Mouse (Mus musculus): ENCODE measurements around the gene D330020A13Rik. TPM values are rescaled to one million over a fixed set of nuclear protein-coding genes. Genes with fewer than 3 reads are reported as not detected.
"Not testable (repeated sequence)": the region's sequence is repeated elsewhere in the genome, so short reads cannot be mapped to it uniquely, and the experiment has no call there.

The D330020A13Rik gene
- polyA plus RNA-seq, 1 experiment from 2014 or later = 0.20 TPM

GRCm38 (mm10) chr6:120276874-120277449, 17.2 kb upstream of the D330020A13Rik start:
- Histone ChIP-seq H3K4me3 (ENCODE audit: low read depth, low read length) (no peak overlapping the region), H3K4me2 (ENCODE audit: low read depth, low read length) (no peak overlapping the region), H3K27me3 (ENCODE audit: control insufficient read depth, insufficient read depth, low read length) (no peaks in the 10 kb centered on the region), H3K4me1 (ENCODE audit: control insufficient read depth, insufficient read depth, low read length) (no peaks in the 10 kb centered on the region), H3K9ac (replicated peaks; ENCODE audit: low read length) (no peak overlapping the region), H3K9me3 (replicated peaks; ENCODE audit: control insufficient read depth, low read length) (no peaks in the 10 kb centered on the region), H3K36me3 (replicated peaks; ENCODE audit: control insufficient read depth, insufficient read depth, low read depth, low read length) (no peaks in the 10 kb centered on the region), H3K27ac (replicated peaks; ENCODE audit: low read depth, low read length) (no peak overlapping the region)
- 70% methylated on average over 7 of the region's 7 CpGs for WGBS
- DNase-seq (ENCODE audit: low spot score) (peak; percentile 18), ATAC-seq (replicated peaks; ENCODE audit: insufficient number of reproducible peaks, low FRiP score, low TSS enrichment, low read depth) (no peak)

GRCm38 (mm10) chr6:120287279-120287678, 6.9 kb upstream of the D330020A13Rik start:
- Histone ChIP-seq H3K36me3 (replicated peaks; ENCODE audit: control insufficient read depth, insufficient read depth, low read depth, low read length) (no peaks in the 10 kb centered on the region), H3K4me1 (ENCODE audit: control insufficient read depth, insufficient read depth, low read length) (no peaks in the 10 kb centered on the region), H3K4me3 (ENCODE audit: low read depth, low read length) (no peak overlapping the region), H3K9me3 (replicated peaks; ENCODE audit: control insufficient read depth, low read length) (no peaks in the 10 kb centered on the region), H3K27ac (replicated peaks; ENCODE audit: low read depth, low read length) (no peak overlapping the region), H3K4me2 (ENCODE audit: low read depth, low read length) (no peak overlapping the region), H3K27me3 (ENCODE audit: control insufficient read depth, insufficient read depth, low read length) (no peaks in the 10 kb centered on the region), H3K9ac (replicated peaks; ENCODE audit: low read length) (no peak overlapping the region)
- DNase-seq (ENCODE audit: low spot score) (no peak), ATAC-seq (replicated peaks; ENCODE audit: insufficient number of reproducible peaks, low FRiP score, low TSS enrichment, low read depth) (no peak)
- WGBS = 85% methylated on average over 9 of the region's 9 CpGs

GRCm38 (mm10) chr6:120288541-120288940, 5.6 kb upstream of the D330020A13Rik start:
- no peak overlapping the region for H3K9ac ChIP-seq (replicated peaks; ENCODE audit: low read length)
- H3K36me3 ChIP-seq (replicated peaks; ENCODE audit: control insufficient read depth, insufficient read depth, low read depth, low read length) = no peaks in the 10 kb centered on the region
- H3K9me3 ChIP-seq (replicated peaks; ENCODE audit: control insufficient read depth, low read length) = no peaks in the 10 kb centered on the region
- H3K27ac ChIP-seq (replicated peaks; ENCODE audit: low read depth, low read length) = no peak overlapping the region
- no peak for ATAC-seq (replicated peaks; ENCODE audit: insufficient number of reproducible peaks, low FRiP score, low TSS enrichment, low read depth)
- no peak overlapping the region for H3K4me2 ChIP-seq (ENCODE audit: low read depth, low read length)
- no peak for DNase-seq (ENCODE audit: low spot score)
- 26% methylated on average over 7 of the region's 7 CpGs for WGBS
- H3K4me1 ChIP-seq (ENCODE audit: control insufficient read depth, insufficient read depth, low read length) = no peaks in the 10 kb centered on the region
- H3K4me3 ChIP-seq (ENCODE audit: low read depth, low read length) = no peak overlapping the region
- peaks cover 4% of the 10 kb centered on the region; the same call in 1 of the 2 replicates for H3K27me3 ChIP-seq (ENCODE audit: control insufficient read depth, insufficient read depth, low read length)

GRCm38 (mm10) chr6:120289430-120289829, 4.7 kb upstream of the D330020A13Rik start:
- WGBS = 91% methylated on average over 4 of the region's 4 CpGs
- ATAC-seq (replicated peaks; ENCODE audit: insufficient number of reproducible peaks, low FRiP score, low TSS enrichment, low read depth) = no peak
- Histone ChIP-seq H3K9ac (replicated peaks; ENCODE audit: low read length) (no peak overlapping the region), H3K36me3 (replicated peaks; ENCODE audit: control insufficient read depth, insufficient read depth, low read depth, low read length) (no peaks in the 10 kb centered on the region), H3K27ac (replicated peaks; ENCODE audit: low read depth, low read length) (no peak overlapping the region), H3K4me2 (ENCODE audit: low read depth, low read length) (no peak overlapping the region), H3K4me1 (ENCODE audit: control insufficient read depth, insufficient read depth, low read length) (no peaks in the 10 kb centered on the region), H3K9me3 (replicated peaks; ENCODE audit: control insufficient read depth, low read length) (no peaks in the 10 kb centered on the region), H3K4me3 (ENCODE audit: low read depth, low read length) (no peak overlapping the region), H3K27me3 (ENCODE audit: control insufficient read depth, insufficient read depth, low read length) (peaks cover 9% of the 10 kb centered on the region)
- DNase-seq (ENCODE audit: low spot score) = no peak

GRCm38 (mm10) chr6:120291396-120292009, 2.7 kb upstream of the D330020A13Rik start:
- Histone ChIP-seq H3K4me3 (ENCODE audit: low read depth, low read length) (no peak overlapping the region), H3K9ac (replicated peaks; ENCODE audit: low read length) (no peak overlapping the region), H3K4me2 (ENCODE audit: low read depth, low read length) (no peak overlapping the region), H3K36me3 (replicated peaks; ENCODE audit: control insufficient read depth, insufficient read depth, low read depth, low read length) (no peaks in the 10 kb centered on the region), H3K27ac (replicated peaks; ENCODE audit: low read depth, low read length) (no peak overlapping the region), H3K9me3 (replicated peaks; ENCODE audit: control insufficient read depth, low read length) (no peaks in the 10 kb centered on the region), H3K27me3 (ENCODE audit: control insufficient read depth, insufficient read depth, low read length) (peaks cover 9% of the 10 kb centered on the region), H3K4me1 (ENCODE audit: control insufficient read depth, insufficient read depth, low read length) (no peaks in the 10 kb centered on the region)
- DNase-seq (ENCODE audit: low spot score) (no peak), ATAC-seq (replicated peaks; ENCODE audit: insufficient number of reproducible peaks, low FRiP score, low TSS enrichment, low read depth) (no peak)
- 91% methylated on average over 7 of the region's 7 CpGs for WGBS

- H3K27ac ChIP-seq (replicated peaks; ENCODE audit: low read depth, low read length) = no peak overlapping the region
- H3K4me3 ChIP-seq (ENCODE audit: low read depth, low read length) = peak overlapping the region; percentile 65
- H3K4me1 ChIP-seq (ENCODE audit: control insufficient read depth, insufficient read depth, low read length) = no peaks in the 10 kb centered on the region
- peaks cover 9% of the 10 kb centered on the region for H3K27me3 ChIP-seq (ENCODE audit: control insufficient read depth, insufficient read depth, low read length)
- under 1% methylated on average over 16 of the region's 16 CpGs for WGBS
- ATAC-seq (replicated peaks; ENCODE audit: insufficient number of reproducible peaks, low FRiP score, low TSS enrichment, low read depth) (peak; percentile 30), DNase-seq (ENCODE audit: low spot score) (peak; percentile 57)
- no peaks in the 10 kb centered on the region for H3K9me3 ChIP-seq (replicated peaks; ENCODE audit: control insufficient read depth, low read length)
- H3K4me2 ChIP-seq (ENCODE audit: low read depth, low read length) = peak overlapping the region; percentile 99
- peak overlapping the region; percentile 58 for H3K9ac ChIP-seq (replicated peaks; ENCODE audit: low read length)
- H3K36me3 ChIP-seq (replicated peaks; ENCODE audit: control insufficient read depth, insufficient read depth, low read depth, low read length) = no peaks in the 10 kb centered on the region
These were observed 595 bp downstream of the D330020A13Rik start for GRCm38 (mm10) chr6:120294785-120295133.

- not testable (repeated sequence) for H3K9me3 ChIP-seq (replicated peaks; ENCODE audit: control insufficient read depth, low read length); H3K9ac ChIP-seq (replicated peaks; ENCODE audit: low read length); H3K27me3 ChIP-seq (ENCODE audit: control insufficient read depth, insufficient read depth, low read length); ATAC-seq (replicated peaks; ENCODE audit: insufficient number of reproducible peaks, low FRiP score, low TSS enrichment, low read depth); H3K4me3 ChIP-seq (ENCODE audit: low read depth, low read length); H3K27ac ChIP-seq (replicated peaks; ENCODE audit: low read depth, low read length); DNase-seq (ENCODE audit: low spot score); H3K36me3 ChIP-seq (replicated peaks; ENCODE audit: control insufficient read depth, insufficient read depth, low read depth, low read length); H3K4me2 ChIP-seq (ENCODE audit: low read depth, low read length); H3K4me1 ChIP-seq (ENCODE audit: control insufficient read depth, insufficient read depth, low read length)
- WGBS = 96% methylated on average over 2 of the region's 2 CpGs
These were observed 2.4 kb downstream of the D330020A13Rik start for GRCm38 (mm10) chr6:120296589-120296988.

GRCm38 (mm10) chr6:120301137-120301536, 7.0 kb downstream of the D330020A13Rik start:
- Histone ChIP-seq H3K4me1 (ENCODE audit: control insufficient read depth, insufficient read depth, low read length) (no peaks in the 10 kb centered on the region), H3K4me3 (ENCODE audit: low read depth, low read length) (no peak overlapping the region), H3K9me3 (replicated peaks; ENCODE audit: control insufficient read depth, low read length) (no peaks in the 10 kb centered on the region), H3K27ac (replicated peaks; ENCODE audit: low read depth, low read length) (no peak overlapping the region), H3K4me2 (ENCODE audit: low read depth, low read length) (no peak overlapping the region), H3K27me3 (ENCODE audit: control insufficient read depth, insufficient read depth, low read length) (no peaks in the 10 kb centered on the region), H3K36me3 (replicated peaks; ENCODE audit: control insufficient read depth, insufficient read depth, low read depth, low read length) (no peaks in the 10 kb centered on the region), H3K9ac (replicated peaks; ENCODE audit: low read length) (no peak overlapping the region)
- peak; percentile 65 for DNase-seq (ENCODE audit: low spot score)
- no peak for ATAC-seq (replicated peaks; ENCODE audit: insufficient number of reproducible peaks, low FRiP score, low TSS enrichment, low read depth)
- 27% methylated on average over 6 of the region's 6 CpGs for WGBS
